Mouse (Mus musculus) fat pad, adult 2 months (tissue): ENCODE results near the gene Polg2.
"Not testable (repeated sequence)": the region's sequence is repeated elsewhere in the genome, so short reads cannot be mapped to it uniquely, and the experiment has no call there.

ENCODE experiments used
- DNase-seq: peaks from one replicate; pipeline ENCODE4 v3.0.0-alpha.2; 2011; ENCODE audit warnings: low read depth, low spot score; ENCODE audit errors: extremely low read depth

The Polg2 gene

GRCm38 (mm10) chr11:106729656-106730055, 49.7 kb downstream of the Polg2 start:
- no peak for DNase-seq

- DNase-seq: no peak
Measured at GRCm38 (mm10) chr11:106728402-106729366, 50.7 kb downstream of the Polg2 start.

GRCm38 (mm10) chr11:106727967-106728366, 51.4 kb downstream of the Polg2 start:
- DNase-seq: no peak

- not testable (repeated sequence) for DNase-seq
Measured at GRCm38 (mm10) chr11:106724916-106725235, 54.5 kb downstream of the Polg2 start.

GRCm38 (mm10) chr11:106724176-106724915, 55.0 kb downstream of the Polg2 start:
- DNase-seq: no peak

GRCm38 (mm10) chr11:106723611-106724125, 55.7 kb downstream of the Polg2 start:
- DNase-seq: no peak

GRCm38 (mm10) chr11:106722831-106723361, 56.4 kb downstream of the Polg2 start:
- DNase-seq: no peak

- DNase-seq: no peak
Measured at GRCm38 (mm10) chr11:106720379-106720778, 59.0 kb downstream of the Polg2 start.
